Mouse (Mus musculus) forebrain, postnatal 0 days (tissue): ENCODE measurements around the gene Amh. TPM values are rescaled to one million over a fixed set of nuclear protein-coding genes. Genes with fewer than 3 reads are reported as not detected.
A peak's percentile ranks its signal among the peaks of the same experiment; 100 is the strongest.

ENCODE experiments used
- ATAC-seq: fragments of 200-750 bp; cut with Nextera tagmentation; 2 replicates; pipeline ENCODE4 v1.8.0; 2017; ENCODE audit warnings: mild to moderate bottlenecking, moderate library complexity
- DNase-seq: peaks from one replicate; pipeline ENCODE4 v3.0.0-alpha.2; 2015
- H3K27ac ChIP-seq: fragments of 300-500 bp; sonication (generic); 2 replicates; pipeline ENCODE4 v1.5.1; 2014; ENCODE audit warnings: low read depth, mild to moderate bottlenecking, antibody characterized with exemption, low read length, moderate library complexity, mixed read lengths
- H3K27me3 ChIP-seq: fragments of 300-500 bp; sonication (generic); 2 replicates; pipeline ENCODE4 v1.6.1; 2014; ENCODE audit warnings: mild to moderate bottlenecking, low read length, mixed read lengths; ENCODE audit not compliant: insufficient read depth
- H3K36me3 ChIP-seq: fragments of 300-500 bp; sonication (generic); 2 replicates; pipeline ENCODE4 v1.6.1; 2014; ENCODE audit warnings: mild to moderate bottlenecking, moderate library complexity; ENCODE audit not compliant: insufficient read depth
- H3K4me1 ChIP-seq: fragments of 300-500 bp; sonication (generic); 2 replicates; pipeline ENCODE4 v1.6.1; 2014; ENCODE audit warnings: antibody characterized with exemption; ENCODE audit not compliant: insufficient read depth
- H3K4me2 ChIP-seq: fragments of 300-500 bp; sonication (generic); 2 replicates; pipeline ENCODE4 v1.6.1; 2014; ENCODE audit warnings: low read depth, mild to moderate bottlenecking, moderate library complexity
- H3K4me3 ChIP-seq: fragments of 300-500 bp; sonication (generic); 2 replicates; pipeline ENCODE4 v1.5.1; 2014; ENCODE audit warnings: low read depth, low read length, mixed read lengths
- H3K9ac ChIP-seq: fragments of 300-500 bp; sonication (generic); 2 replicates; pipeline ENCODE4 v1.6.1; 2014; ENCODE audit warnings: mild to moderate bottlenecking
- H3K9me3 ChIP-seq: fragments of 300-500 bp; sonication (generic); 2 replicates; pipeline ENCODE4 v1.6.1; 2016; ENCODE audit warnings: low read length
- CTCF ChIP-seq: sonication (generic); IDR thresholded peaks from 2 replicates; pipeline ENCODE4 v1.5.1; 2016; ENCODE audit warnings: antibody characterized with exemption, control low read depth, low read depth
- WGBS: fragments of 180-500 bp; shearing (Covaris S2); extraction: QIAGEN DNeasy Blood & Tissue Kit; methylation state at CpG from one replicate; pipeline ENCODE4 v1.1.7; 2014; 5-methylcytosine and 5-hydroxymethylcytosine counted together
- polyA plus RNA-seq: library from polyadenylated mRNA; unstranded; fragments of >200 nt; fragmentation: Nextera tagmentation; extraction: Ambion mirVana; gene quantifications from 2 replicates; pipeline ENCODE4 v1.2.1, GENCODE M21; 2015
- total RNA-seq: library from RNA; depleted of rRNA; stranded (reverse); fragments of >200 nt; gene quantifications from 2 replicates; pipeline ENCODE4 v1.2.3, GENCODE M21; 2014

Gene Amh
- total and polyA plus RNA-seq, 2 experiments from 2014 or later: 0.62 TPM; not detected in 1

DNA sequence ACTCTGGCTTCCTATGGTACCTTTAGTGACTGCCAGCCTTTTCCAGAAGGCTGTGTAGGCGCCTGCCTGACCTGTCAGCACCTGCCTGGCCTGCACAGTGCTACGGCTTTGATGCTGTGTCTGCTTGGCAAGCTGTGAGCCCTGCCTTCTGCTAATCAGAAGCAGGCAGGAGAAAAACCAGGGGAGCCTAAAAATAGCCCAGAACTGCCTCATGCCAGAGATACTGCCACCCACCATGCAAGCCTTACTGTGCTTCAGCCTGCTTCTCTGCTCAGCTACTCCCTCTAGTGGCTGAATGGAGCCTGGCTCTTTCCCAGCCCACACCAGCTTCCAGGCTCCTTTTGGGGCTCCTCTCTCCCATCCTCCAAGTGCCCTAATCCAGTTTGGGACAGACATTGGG is 30.5 kb upstream of the Amh start:
- peak overlapping the region; percentile 85 for H3K27ac ChIP-seq
- peak; percentile 95 for TF ChIP-seq CTCF

DNA sequence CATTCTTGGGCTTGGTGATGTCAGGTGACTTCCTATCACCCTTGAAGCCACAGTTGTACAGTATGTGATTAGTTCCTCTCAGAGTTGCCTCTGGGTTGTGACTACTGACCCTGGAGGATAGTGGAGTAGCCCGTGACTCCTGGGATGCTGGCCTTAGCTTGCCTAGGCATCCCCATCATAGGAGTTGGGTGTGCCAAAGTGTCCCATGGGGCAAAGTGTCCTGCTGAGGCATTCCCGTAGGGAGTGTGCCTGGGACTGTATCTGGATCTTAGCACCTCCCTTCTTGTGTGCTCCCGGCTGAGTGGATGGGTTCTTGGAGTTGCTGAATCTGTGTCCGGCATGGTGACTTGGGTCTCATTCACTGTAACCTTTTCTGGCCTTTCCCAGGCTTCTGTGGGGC is 30.1 kb upstream of the Amh start:
- Histone ChIP-seq H3K27me3 (no peaks in the 10 kb centered on the region), H3K36me3 (peaks cover 97% of the 10 kb centered on the region), H3K4me1 (peaks cover 6% of the 10 kb centered on the region; the same call in 1 of the 2 replicates), H3K4me2 (no peak overlapping the region), H3K27ac (peak overlapping the region; percentile 85; the same call in 1 of the 2 replicates), H3K9me3 (no peaks in the 10 kb centered on the region), H3K9ac (no peak overlapping the region), H3K4me3 (no peak overlapping the region)
- no peak for TF ChIP-seq CTCF
- 90% methylated on average over 4 of the region's 4 CpGs for WGBS
- peak; percentile 10; the same call in 1 of the 2 replicates for ATAC-seq
- no peak for DNase-seq

More for the DNA sequence above, 30.5 kb upstream of the Amh start:
- Histone ChIP-seq H3K4me3 (no peak overlapping the region), H3K9me3 (no peaks in the 10 kb centered on the region), H3K27me3 (no peaks in the 10 kb centered on the region), H3K36me3 (peaks cover 97% of the 10 kb centered on the region), H3K4me1 (peaks cover 6% of the 10 kb centered on the region; the same call in 1 of the 2 replicates), H3K4me2 (no peak overlapping the region), H3K9ac (peak overlapping the region; percentile 22; the same call in 1 of the 2 replicates)
- DNase-seq (peak; percentile 87), ATAC-seq (peak; percentile 97)
- WGBS: 23% methylated on average over 2 of the region's 2 CpGs

- H3K9ac ChIP-seq: no peak overlapping the region
- DNase-seq (no peak), ATAC-seq (no peak)
- H3K36me3 ChIP-seq: peaks cover 97% of the 10 kb centered on the region
- H3K4me3 ChIP-seq: no peak overlapping the region
- no peak overlapping the region for H3K27ac ChIP-seq
- peaks cover 6% of the 10 kb centered on the region; the same call in 1 of the 2 replicates for H3K4me1 ChIP-seq
- H3K4me2 ChIP-seq: no peak overlapping the region
- 96% methylated on average over 4 of the region's 4 CpGs for WGBS
- TF ChIP-seq CTCF: no peak
- H3K27me3 ChIP-seq: no peaks in the 10 kb centered on the region
- no peaks in the 10 kb centered on the region for H3K9me3 ChIP-seq
Observed at GRCm38 (mm10) chr10:80775731-80776130, 29.3 kb upstream of the Amh start.

DNA sequence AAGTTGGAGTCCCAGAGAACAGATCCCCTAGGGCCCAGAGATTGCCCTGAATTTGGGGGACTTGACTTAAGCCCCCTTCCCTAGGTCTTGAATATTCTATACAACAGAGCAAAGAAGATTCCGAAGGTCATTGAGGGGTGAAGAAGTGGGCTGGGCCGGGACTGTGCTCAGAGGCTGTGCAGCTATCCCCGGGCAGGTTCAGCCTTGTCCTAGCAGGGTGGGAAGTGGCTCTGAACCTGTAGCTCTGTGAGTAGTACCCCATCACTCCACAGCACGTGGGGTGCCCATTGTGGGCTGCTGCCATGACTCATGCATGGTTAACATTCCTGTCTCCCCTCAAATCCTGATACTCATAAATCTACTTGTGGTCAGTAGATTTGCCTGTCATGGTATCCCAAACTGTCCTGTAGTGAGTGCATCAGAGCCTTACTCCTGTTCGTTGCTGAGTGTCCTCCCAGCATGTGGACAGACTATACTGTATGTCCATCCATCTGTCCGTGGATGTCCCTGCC is 28.6 kb upstream of the Amh start:
- Histone ChIP-seq H3K9me3 (no peaks in the 10 kb centered on the region), H3K4me1 (peaks cover 6% of the 10 kb centered on the region; the same call in 1 of the 2 replicates), H3K36me3 (peaks cover 97% of the 10 kb centered on the region), H3K27me3 (no peaks in the 10 kb centered on the region), H3K4me2 (no peak overlapping the region), H3K9ac (no peak overlapping the region), H3K4me3 (no peak overlapping the region), H3K27ac (no peak overlapping the region)
- no peak for TF ChIP-seq CTCF
- WGBS: 95% methylated on average over 6 of the region's 6 CpGs
- no peak for DNase-seq
- ATAC-seq: no peak

- Histone ChIP-seq H3K9me3 (no peaks in the 10 kb centered on the region), H3K4me1 (peaks cover 6% of the 10 kb centered on the region; the same call in 1 of the 2 replicates), H3K9ac (no peak overlapping the region), H3K4me3 (no peak overlapping the region), H3K27ac (no peak overlapping the region), H3K4me2 (no peak overlapping the region), H3K36me3 (peaks cover 97% of the 10 kb centered on the region), H3K27me3 (no peaks in the 10 kb centered on the region)
- WGBS: 88% methylated on average over 5 of the region's 5 CpGs
- no peak for TF ChIP-seq CTCF
- DNase-seq (no peak), ATAC-seq (no peak)
Observed at GRCm38 (mm10) chr10:80777123-80777522, 27.9 kb upstream of the Amh start.

DNA sequence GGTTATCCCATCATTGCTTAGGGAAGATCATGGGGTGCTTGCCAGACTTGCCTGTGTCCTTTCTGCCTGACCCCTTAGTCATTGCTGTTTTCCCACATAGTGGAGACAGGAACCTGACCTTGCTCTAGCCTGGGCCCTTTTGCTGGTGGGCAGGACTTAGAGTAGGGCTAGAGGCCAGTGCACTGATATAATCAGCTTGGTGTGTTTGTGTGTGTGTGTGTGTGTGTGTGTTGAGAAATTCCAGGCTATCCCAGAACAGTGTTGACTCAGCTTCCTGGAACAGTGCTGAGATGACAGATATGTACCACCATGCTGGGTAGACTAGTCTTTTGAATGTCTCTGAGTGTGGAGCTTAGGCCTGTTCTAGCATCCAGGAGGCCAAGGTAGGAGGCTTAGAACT is 25.5 kb upstream of the Amh start:
- H3K36me3 ChIP-seq: peaks cover 100% of the 10 kb centered on the region
- H3K4me2 ChIP-seq: no peak overlapping the region
- no peaks in the 10 kb centered on the region for H3K4me1 ChIP-seq

GRCm38 (mm10) chr10:80784302-80784701 is 20.7 kb upstream of the Amh start:
- Histone ChIP-seq H3K4me2 (no peak overlapping the region), H3K36me3 (peaks cover 100% of the 10 kb centered on the region), H3K4me3 (no peak overlapping the region), H3K27me3 (no peaks in the 10 kb centered on the region), H3K4me1 (no peaks in the 10 kb centered on the region), H3K9me3 (no peaks in the 10 kb centered on the region), H3K9ac (no peak overlapping the region), H3K27ac (no peak overlapping the region)
- TF ChIP-seq CTCF: no peak
- no peak for DNase-seq
- 98% methylated on average over 2 of the region's 2 CpGs for WGBS
- no peak for ATAC-seq

More for the DNA sequence above, 25.5 kb upstream of the Amh start:
- ATAC-seq (no peak), DNase-seq (no peak)
- no peak overlapping the region for H3K4me3 ChIP-seq
- TF ChIP-seq CTCF: no peak
- H3K9ac ChIP-seq: no peak overlapping the region
- no peaks in the 10 kb centered on the region for H3K9me3 ChIP-seq
- no peak overlapping the region for H3K27ac ChIP-seq
- H3K27me3 ChIP-seq: no peaks in the 10 kb centered on the region
